ENCODE assay signal across 10 mouse cellular contexts in genomic region chr2:39140586-39141455, GRCm38 (mm10). TPM values are rescaled to one million over a fixed set of nuclear protein-coding genes. Genes with fewer than 3 reads are reported as not detected.
DNase-seq lines count a peak whose midpoint lies in the region; ATAC-seq and TF ChIP-seq lines count a peak whose summit lies in the region.
"Had no signal": no experiment of that assay in that cellular context is flagged by ENCODE, and none has a peak within 500 bp of the region (broad histone marks: within the 10 kb centered on the region; RNA-seq: fewer than 3 reads in every experiment).

No protein-coding gene starts in this region.

- no peak for TF ChIP-seq POLR2A in kidney, adult 2 months (IDR thresholded peaks at IDR 0.05; ENCODE audit: low read depth, low read length)

- no peak overlapping the region for H3K4me3 ChIP-seq in layer of hippocampus, adult 2 months
- no peak overlapping the region for H3K4me3 ChIP-seq in kidney, adult 2 months (ENCODE audit: insufficient read depth, low read depth, low read length)
- no peak overlapping the region for H3K4me3 ChIP-seq in forebrain, postnatal 0 days (ENCODE audit: low read depth, low read length)
- H3K4me3 ChIP-seq: embryonic facial prominence, embryonic 13.5 days had no signal

- H3K9me3 ChIP-seq in forebrain, postnatal 0 days (ENCODE audit: low read length): no peaks in the 10 kb centered on the region
- H3K9me3 ChIP-seq: embryonic facial prominence, embryonic 13.5 days had no signal

- DNase-seq in layer of hippocampus, adult 2 months (ENCODE audit: low spot score in 2 of 2): no peak
- no peak for DNase-seq in layer of hippocampus, postnatal 36 days
- peak; percentile 54 for DNase-seq in Muller cell, postnatal 12 days (ENCODE audit: inconsistent ontology term)
- peak; percentile 82 for DNase-seq in brain, adult 2 months (ENCODE audit: low read depth, low spot score)
- DNase-seq in gastrocnemius, postnatal 10 days: peak; percentile 11
- no peak for DNase-seq in kidney, adult 2 months
- DNase-seq in thymus, postnatal 0 days (ENCODE audit: low spot score): no peak
- DNase-seq in forebrain, postnatal 0 days: no peak

- TF ChIP-seq CTCF in layer of hippocampus, adult 2 months (conservative IDR thresholded peaks at IDR 0.05): no peak
- TF ChIP-seq CTCF in kidney, adult 2 months (conservative IDR thresholded peaks at IDR 0.05; ENCODE audit: insufficient read depth, insufficient read length, low read depth, low read length): no peak
- no peak for TF ChIP-seq CTCF in forebrain, postnatal 0 days (IDR thresholded peaks at IDR 0.05; ENCODE audit: low read depth)

- H3K4me2 ChIP-seq in forebrain, postnatal 0 days (ENCODE audit: low read depth): no peak overlapping the region
- H3K4me2 ChIP-seq: embryonic facial prominence, embryonic 13.5 days had no signal

- no peaks in the 10 kb centered on the region for H3K4me1 ChIP-seq in kidney, adult 2 months (ENCODE audit: control insufficient read depth, insufficient read depth, low read length)
- H3K4me1 ChIP-seq in forebrain, postnatal 0 days (ENCODE audit: insufficient read depth): no peaks in the 10 kb centered on the region
- H3K4me1 ChIP-seq: embryonic facial prominence, embryonic 13.5 days had no signal

- H3K27me3 ChIP-seq in kidney, adult 2 months (replicated peaks; ENCODE audit: control insufficient read depth, insufficient read depth, low read length): no peaks in the 10 kb centered on the region
- H3K27me3 ChIP-seq in forebrain, postnatal 0 days (ENCODE audit: insufficient read depth, low read length): no peaks in the 10 kb centered on the region
- H3K27me3 ChIP-seq: embryonic facial prominence, embryonic 13.5 days had no signal

- no peaks in the 10 kb centered on the region for H3K36me3 ChIP-seq in kidney, adult 2 months (ENCODE audit: control insufficient read depth, insufficient read depth, low read length)
- H3K36me3 ChIP-seq in forebrain, postnatal 0 days (ENCODE audit: insufficient read depth): no peaks in the 10 kb centered on the region

- ATAC-seq in forebrain, postnatal 0 days: no peak
- ATAC-seq: activated CD4-positive, CD25-positive, alpha-beta regulatory T cell, adult 4 months had no signal

- 77% methylated on average over 7 of the region's 7 CpGs for WGBS in kidney, adult 2 months
- WGBS in forebrain, postnatal 0 days: 79% methylated on average over 7 of the region's 7 CpGs

- H3K9ac ChIP-seq in forebrain, postnatal 0 days: no peak overlapping the region
- H3K9ac ChIP-seq: embryonic facial prominence, embryonic 13.5 days had no signal

- H3K27ac ChIP-seq in layer of hippocampus, adult 2 months: peak overlapping the region; percentile 84
- no peak overlapping the region for H3K27ac ChIP-seq in kidney, adult 2 months (ENCODE audit: insufficient read depth, low read depth, low read length)
- H3K27ac ChIP-seq in forebrain, postnatal 0 days (ENCODE audit: low read depth, low read length): no peak overlapping the region
- H3K27ac ChIP-seq: embryonic facial prominence, embryonic 13.5 days had no signal

RNA-seq across cellular contexts. Expression of gene Scai, which starts 49.7 kb away (rescaled TPM):
- total RNA-seq in layer of hippocampus, adult 2 months (2021): 10 to 100 TPM; 53.8 to 58.7 TPM
- 10 to 100 TPM; 59.2 to 64.4 TPM for total RNA-seq in layer of hippocampus, postnatal 36 days (2021)
- total RNA-seq in gastrocnemius, postnatal 10 days (2021): 10 to 100 TPM in 1 of 2 experiments, 1 to 10 TPM in 1; 5.5 to 10.1 TPM
- 1.7 TPM in 2 replicates for polyA plus RNA-seq in kidney, adult 2 months (2012; rRNA removed)
- 5.9 and 6.1 TPM in 2 replicates for polyA plus RNA-seq in thymus, postnatal 0 days (2015; fragmentation: Nextera tagmentation; extraction: Ambion mirVana)
- total RNA-seq in forebrain, postnatal 0 days (2014; rRNA removed): 61.3 and 68.6 TPM in 2 replicates
- polyA plus RNA-seq in forebrain, postnatal 0 days (2015; fragmentation: Nextera tagmentation; extraction: Ambion mirVana): 8.6 and 11.6 TPM in 2 replicates

Comparison
In these comparisons a context has a peak if more than half of its experiments do, and no peak if none do; other contexts are left out.
1. DNase-seq: peak in Muller cell, postnatal 12 days (single experiment), brain, adult 2 months (single experiment) and gastrocnemius, postnatal 10 days (single experiment); none in layer of hippocampus, adult 2 months (0 of 2), layer of hippocampus, postnatal 36 days (0 of 2), kidney, adult 2 months (single experiment), thymus, postnatal 0 days (single experiment) and forebrain, postnatal 0 days (single experiment).